Mouse (Mus musculus) cerebellum, adult 9-11 months (tissue): ENCODE measurements at regions not wholly inside any gene's neighbourhood (a gene's known extent, or its start where the extent isn't known, plus 50 kb on each side); places are given as distances from the start of the nearest gene placed in this dataset.
A peak's percentile ranks its signal among the peaks of the same experiment; 100 is the strongest.
"Not testable (repeated sequence)": the region's sequence is repeated elsewhere in the genome, so short reads cannot be mapped to it uniquely, and the experiment has no call there.

Source experiments
- DNase-seq: peaks from one replicate; pipeline ENCODE4 v3.0.0; 2022

- DNase-seq, result no peak
Observed at GRCm38 (mm10) chr16:73647201-73647782, 764.3 kb downstream of the Robo2 start.

GRCm38 (mm10) chr16:73613017-73613416 is 798.6 kb downstream of the Robo2 start:
- no peak for DNase-seq

GRCm38 (mm10) chr16:73591421-73591820 is 820.2 kb downstream of the Robo2 start:
- DNase-seq, result no peak

- no peak for DNase-seq
Observed at GRCm38 (mm10) chr16:73561216-73561615, 850.4 kb downstream of the Robo2 start.

GRCm38 (mm10) chr16:73556940-73557339 is 854.7 kb downstream of the Robo2 start:
- no peak for DNase-seq

GRCm38 (mm10) chr16:73543651-73544050 is 868.0 kb downstream of the Robo2 start:
- no peak for DNase-seq

GRCm38 (mm10) chr16:73538040-73538439 is 873.6 kb downstream of the Robo2 start:
- DNase-seq, result no peak

GRCm38 (mm10) chr16:73537541-73537940 is 874.1 kb downstream of the Robo2 start:
- no peak for DNase-seq

GRCm38 (mm10) chr16:73530191-73530590 is 881.4 kb downstream of the Robo2 start:
- no peak for DNase-seq

GRCm38 (mm10) chr16:73522931-73523330 is 888.7 kb downstream of the Robo2 start:
- DNase-seq, result not testable (repeated sequence)

GRCm38 (mm10) chr16:73504759-73505158 is 906.9 kb downstream of the Robo2 start:
- no peak for DNase-seq

GRCm38 (mm10) chr16:73498636-73499208 is 912.9 kb downstream of the Robo2 start:
- no peak for DNase-seq

GRCm38 (mm10) chr16:73483214-73483856 is 928.3 kb downstream of the Robo2 start:
- no peak for DNase-seq

- DNase-seq, result no peak
Observed at GRCm38 (mm10) chr16:73482176-73482575, 929.4 kb downstream of the Robo2 start.

- DNase-seq, result no peak
Observed at GRCm38 (mm10) chr16:73473502-73473901, 938.1 kb downstream of the Robo2 start.

GRCm38 (mm10) chr16:73471547-73471946 is 940.1 kb downstream of the Robo2 start:
- DNase-seq, result peak; percentile 2

GRCm38 (mm10) chr16:73470535-73470934 is 941.1 kb downstream of the Robo2 start:
- DNase-seq, result no peak

GRCm38 (mm10) chr16:73466296-73466695 is 945.3 kb downstream of the Robo2 start:
- no peak for DNase-seq

GRCm38 (mm10) chr16:73462516-73462915 is 949.1 kb downstream of the Robo2 start:
- DNase-seq, result no peak

GRCm38 (mm10) chr16:73450634-73451245 is 960.9 kb downstream of the Robo2 start:
- no peak for DNase-seq

- DNase-seq, result no peak
Observed at GRCm38 (mm10) chr16:73449836-73450235, 961.8 kb downstream of the Robo2 start.

GRCm38 (mm10) chr16:73435726-73436125 is 975.9 kb downstream of the Robo2 start:
- DNase-seq, result no peak

- no peak for DNase-seq
Observed at GRCm38 (mm10) chr16:73424851-73425250, 986.8 kb downstream of the Robo2 start.

- no peak for DNase-seq
Observed at GRCm38 (mm10) chr16:73424311-73424710, 987.3 kb downstream of the Robo2 start.
